Mouse (Mus musculus) adrenal gland, postnatal 0 days (tissue): ENCODE data around the gene Ide. TPM values are rescaled to one million over a fixed set of nuclear protein-coding genes. Genes with fewer than 3 reads are reported as not detected.

Experiments used
- polyA plus RNA-seq: library from polyadenylated mRNA; unstranded; fragments of >200 nt; fragmentation: Nextera tagmentation; extraction: Ambion mirVana; gene quantifications from 2 replicates; pipeline ENCODE4 v1.2.1, GENCODE M21; 2015

Gene Ide
- polyA plus RNA-seq, result 29.9 and 58.9 TPM in 2 replicates

DNA sequence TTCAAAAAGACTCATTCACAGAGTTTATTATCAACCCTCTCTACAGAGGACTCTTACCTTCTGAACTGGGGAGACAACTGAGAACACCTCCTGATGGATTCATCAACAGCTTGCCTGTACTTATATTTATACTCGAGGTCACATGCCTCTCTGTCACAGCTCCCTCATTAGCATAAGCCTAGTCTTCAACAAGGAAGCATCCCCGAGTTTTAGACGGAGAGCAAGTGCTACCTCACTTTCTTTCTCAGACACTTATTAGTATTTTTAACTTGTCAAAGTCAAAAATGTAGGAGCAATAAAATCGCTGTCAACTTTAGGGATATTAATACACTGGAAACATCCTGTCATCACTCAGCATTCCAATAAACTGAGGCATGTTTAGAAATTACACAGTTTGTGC is at the start of gene Ide:
Ide (minus strand) TSS at position 101 of the 400 bp plus-strand sequence.

DNA sequence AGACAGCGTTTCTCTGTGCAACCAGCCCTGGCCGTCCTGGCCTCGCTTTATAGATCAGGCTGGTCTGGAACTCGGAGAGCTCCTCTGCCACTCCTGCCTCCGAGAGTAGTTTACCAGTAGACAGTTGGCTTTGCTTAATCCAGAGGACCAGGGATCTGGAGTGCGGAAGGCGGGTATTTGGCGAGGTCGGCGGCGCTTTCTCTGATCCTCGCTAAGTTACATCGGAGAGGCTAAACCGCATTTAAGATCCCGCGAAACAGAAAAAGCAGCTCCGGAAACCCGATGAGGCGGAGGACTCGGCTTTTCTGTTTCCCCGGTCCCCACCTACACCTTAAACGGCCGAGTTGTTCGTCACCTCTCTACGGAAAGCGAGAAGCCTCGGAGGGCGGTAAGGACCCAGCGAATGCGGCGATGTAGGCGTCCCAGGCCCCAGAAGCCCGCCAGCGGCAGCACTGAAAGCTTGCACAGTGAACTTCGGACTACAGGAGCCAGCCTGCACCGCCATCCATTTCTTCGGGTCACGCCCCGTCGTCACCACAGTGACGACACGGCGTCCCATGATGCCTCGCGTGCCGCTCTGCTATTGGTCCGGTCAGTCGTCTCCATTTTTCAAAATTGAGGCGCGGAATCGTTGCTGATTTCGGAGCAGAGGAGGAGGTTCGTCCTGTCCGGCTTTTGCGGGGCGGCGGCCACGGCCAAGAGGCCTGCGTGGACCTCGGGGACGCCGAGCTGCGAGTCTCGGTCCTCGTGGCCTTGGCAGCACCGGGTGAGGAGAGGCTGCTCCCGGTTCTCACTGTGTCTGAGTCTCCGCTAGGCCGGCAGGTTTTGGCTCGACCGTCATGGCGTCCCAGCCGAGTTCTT is 38.3 kb upstream of the Ide start, which contains the start of gene Kif11:
Kif11 (plus strand) TSS at position 649 of the 861 bp plus-strand sequence.

Other genes with a start within 250 kb of the Ide start
- 71.6 and 95.3 TPM in 2 replicates for gene March5, start 130.3 kb downstream of the Ide start, polyA plus RNA-seq
- gene Cpeb3, start 129.3 kb downstream of the Ide start, polyA plus RNA-seq, result 2.5 and 3.3 TPM in 2 replicates
- 9.2 and 11.9 TPM in 2 replicates for gene Kif11, start 38.6 kb upstream of the Ide start, polyA plus RNA-seq
- gene Hhex, start 97.0 kb upstream of the Ide start, polyA plus RNA-seq, result 16.7 and 43.1 TPM in 2 replicates
- gene Exoc6, start 212.6 kb upstream of the Ide start, polyA plus RNA-seq, result 6.3 and 16.3 TPM in 2 replicates